Mouse (Mus musculus) heart, embryonic 16.5 days (tissue): ENCODE measurements around the gene Fry. TPM values are rescaled to one million over a fixed set of nuclear protein-coding genes. Genes with fewer than 3 reads are reported as not detected.

Experiments
- ATAC-seq: fragments of 200-750 bp; cut with Nextera tagmentation; replicated peaks from 2 replicates; pipeline ENCODE4 v1.8.0; 2017; ENCODE audit warnings: moderate number of reproducible peaks; ENCODE audit not compliant: insufficient read depth, low FRiP score; ENCODE audit errors: extremely low read depth
- H3K27ac ChIP-seq: fragments of 300-500 bp; sonication (generic); 2 replicates; pipeline ENCODE4 v1.5.1; 2014; ENCODE audit warnings: mild to moderate bottlenecking, low read length, control low read depth, moderate library complexity
- H3K27me3 ChIP-seq: fragments of 300-500 bp; sonication (generic); 2 replicates; pipeline ENCODE4 v1.6.1; 2014; ENCODE audit warnings: low read length, mixed read lengths; ENCODE audit not compliant: control insufficient read depth, insufficient read depth
- H3K36me3 ChIP-seq: fragments of 300-500 bp; sonication (generic); 2 replicates; pipeline ENCODE4 v1.6.1; 2014; ENCODE audit not compliant: control insufficient read depth, insufficient read depth
- H3K4me1 ChIP-seq: fragments of 300-500 bp; sonication (generic); 2 replicates; pipeline ENCODE4 v1.6.1; 2014; ENCODE audit warnings: low read length, mixed read lengths; ENCODE audit not compliant: control insufficient read depth, insufficient read depth
- H3K4me2 ChIP-seq: fragments of 300-500 bp; sonication (generic); 2 replicates; pipeline ENCODE4 v1.6.1; 2014; ENCODE audit warnings: low read depth, mild to moderate bottlenecking, control low read depth, low read length
- H3K4me3 ChIP-seq: fragments of 300-500 bp; sonication (generic); 2 replicates; pipeline ENCODE4 v1.5.1; 2014; ENCODE audit warnings: mild to moderate bottlenecking, control low read depth, low read length
- H3K9ac ChIP-seq: fragments of 300-500 bp; sonication (generic); 2 replicates; pipeline ENCODE4 v1.6.1; 2014; ENCODE audit warnings: low read length, control low read depth
- H3K9me3 ChIP-seq: fragments of 300-500 bp; sonication (generic); replicated peaks from 2 replicates; pipeline ENCODE4 v1.6.1; 2016; ENCODE audit warnings: low read length; ENCODE audit not compliant: control insufficient read depth
- WGBS: fragments of 180-500 bp; shearing (Covaris S2); extraction: QIAGEN DNeasy Blood & Tissue Kit; methylation state at CpG from one replicate; pipeline ENCODE4 v1.1.7; 2014; 5-methylcytosine and 5-hydroxymethylcytosine counted together
- polyA plus RNA-seq: library from polyadenylated mRNA; unstranded; fragments of >200 nt; fragmentation: Nextera tagmentation; extraction: Ambion mirVana; gene quantifications from 2 replicates; pipeline ENCODE4 v1.2.1, GENCODE M21; 2015

Fry gene
- polyA plus RNA-seq, 1 experiment from 2014 or later = 32.6 TPM

- peak overlapping the region; percentile 76 for H3K27ac ChIP-seq
- no peaks in the 10 kb centered on the region for H3K36me3 ChIP-seq
- peak; percentile 82 for ATAC-seq
- WGBS = 4% methylated on average over 29 of the region's 29 CpGs
- peak overlapping the region; percentile 73 for H3K9ac ChIP-seq
- peak overlapping the region; percentile 60 for H3K4me3 ChIP-seq
- H3K4me1 ChIP-seq = peaks cover 37% of the 10 kb centered on the region
- no peaks in the 10 kb centered on the region for H3K27me3 ChIP-seq
- no peaks in the 10 kb centered on the region for H3K9me3 ChIP-seq
- H3K4me2 ChIP-seq = peak overlapping the region; percentile 89
Observed at GRCm38 (mm10) chr5:150259191-150260053, 141.0 kb downstream of the Fry start.

GRCm38 (mm10) chr5:150260054-150260386, 141.6 kb downstream of the Fry start:
- H3K4me1 ChIP-seq = peaks cover 37% of the 10 kb centered on the region
- 38% methylated on average over 9 of the region's 9 CpGs for WGBS
- peak overlapping the region; percentile 89 for H3K4me2 ChIP-seq
- H3K4me3 ChIP-seq = peak overlapping the region; percentile 60
- no peaks in the 10 kb centered on the region for H3K9me3 ChIP-seq
- no peaks in the 10 kb centered on the region for H3K27me3 ChIP-seq
- peak overlapping the region; percentile 76 for H3K27ac ChIP-seq
- peak overlapping the region; percentile 73 for H3K9ac ChIP-seq
- no peaks in the 10 kb centered on the region for H3K36me3 ChIP-seq
- ATAC-seq = 0 out of 2 replicates have a peak, but pooled peaks have one; percentile 1

GRCm38 (mm10) chr5:150261361-150261760, 142.9 kb downstream of the Fry start:
- no peaks in the 10 kb centered on the region for H3K27me3 ChIP-seq
- no peaks in the 10 kb centered on the region for H3K36me3 ChIP-seq
- no peaks in the 10 kb centered on the region for H3K9me3 ChIP-seq
- no peak for ATAC-seq
- H3K4me3 ChIP-seq = peak overlapping the region; percentile 11; the same call in 1 of the 2 replicates
- H3K4me2 ChIP-seq = peak overlapping the region; percentile 17
- H3K9ac ChIP-seq = no peak overlapping the region
- WGBS = 61% methylated on average over 4 of the region's 4 CpGs
- H3K27ac ChIP-seq = no peak overlapping the region
- H3K4me1 ChIP-seq = peaks cover 37% of the 10 kb centered on the region

- ATAC-seq = no peak
- Histone ChIP-seq H3K4me2 (peak overlapping the region; percentile 19; the same call in 1 of the 2 replicates), H3K36me3 (no peaks in the 10 kb centered on the region), H3K4me1 (peaks cover 33% of the 10 kb centered on the region), H3K27me3 (no peaks in the 10 kb centered on the region), H3K27ac (peak overlapping the region; percentile 2; the same call in 1 of the 2 replicates), H3K9me3 (no peaks in the 10 kb centered on the region), H3K4me3 (no peak overlapping the region), H3K9ac (no peak overlapping the region)
- WGBS = 81% methylated on average over 16 of the region's 16 CpGs
Observed at GRCm38 (mm10) chr5:150262046-150262716, 143.7 kb downstream of the Fry start.

- no peak overlapping the region for H3K4me2 ChIP-seq
- no peaks in the 10 kb centered on the region for H3K27me3 ChIP-seq
- H3K36me3 ChIP-seq = no peaks in the 10 kb centered on the region
- ATAC-seq = no peak
- peaks cover 28% of the 10 kb centered on the region for H3K4me1 ChIP-seq
- no peak overlapping the region for H3K4me3 ChIP-seq
- H3K27ac ChIP-seq = peak overlapping the region; percentile 2; the same call in 1 of the 2 replicates
- no peak overlapping the region for H3K9ac ChIP-seq
- WGBS = 55% methylated on average over 5 of the region's 5 CpGs
- no peaks in the 10 kb centered on the region for H3K9me3 ChIP-seq
Observed at GRCm38 (mm10) chr5:150262717-150263103, 144.3 kb downstream of the Fry start.

GRCm38 (mm10) chr5:150263162-150263561, 144.7 kb downstream of the Fry start:
- peaks cover under 1% of the 10 kb centered on the region; the same call in 1 of the 2 replicates for H3K36me3 ChIP-seq
- no peak for ATAC-seq
- no peaks in the 10 kb centered on the region for H3K9me3 ChIP-seq
- no peak overlapping the region for H3K9ac ChIP-seq
- H3K4me2 ChIP-seq = no peak overlapping the region
- H3K27ac ChIP-seq = no peak overlapping the region
- peaks cover 23% of the 10 kb centered on the region for H3K4me1 ChIP-seq
- no peak overlapping the region for H3K4me3 ChIP-seq
- H3K27me3 ChIP-seq = no peaks in the 10 kb centered on the region
- WGBS = 66% methylated on average over 12 of the region's 12 CpGs

- Histone ChIP-seq H3K27ac (no peak overlapping the region), H3K9ac (no peak overlapping the region), H3K36me3 (peaks cover 3% of the 10 kb centered on the region; the same call in 1 of the 2 replicates), H3K4me3 (no peak overlapping the region), H3K27me3 (no peaks in the 10 kb centered on the region), H3K4me1 (peaks cover 18% of the 10 kb centered on the region), H3K4me2 (no peak overlapping the region), H3K9me3 (0 out of 2 replicates have a peak, but pooled peaks cover 3% of the 10 kb centered on the region)
- WGBS = 66% methylated on average over 6 of the region's 6 CpGs
- no peak for ATAC-seq
Observed at GRCm38 (mm10) chr5:150263656-150264055, 145.2 kb downstream of the Fry start.

- Histone ChIP-seq H3K36me3 (peaks cover 3% of the 10 kb centered on the region; the same call in 1 of the 2 replicates), H3K4me1 (peaks cover 10% of the 10 kb centered on the region), H3K9me3 (0 out of 2 replicates have a peak, but pooled peaks cover 3% of the 10 kb centered on the region), H3K4me3 (no peak overlapping the region), H3K9ac (no peak overlapping the region), H3K27me3 (no peaks in the 10 kb centered on the region), H3K27ac (no peak overlapping the region), H3K4me2 (no peak overlapping the region)
- ATAC-seq = no peak
- WGBS = 47% methylated on average over 1 of the region's 1 CpGs
Observed at GRCm38 (mm10) chr5:150265005-150265404, 146.6 kb downstream of the Fry start.

GRCm38 (mm10) chr5:150265953-150266352, 147.5 kb downstream of the Fry start:
- Histone ChIP-seq H3K27ac (no peak overlapping the region), H3K36me3 (peaks cover 3% of the 10 kb centered on the region; the same call in 1 of the 2 replicates), H3K4me3 (no peak overlapping the region), H3K4me1 (peaks cover 10% of the 10 kb centered on the region), H3K9ac (no peak overlapping the region), H3K27me3 (no peaks in the 10 kb centered on the region), H3K9me3 (0 out of 2 replicates have a peak, but pooled peaks cover 3% of the 10 kb centered on the region), H3K4me2 (no peak overlapping the region)
- ATAC-seq = no peak
- WGBS = 69% methylated on average over 2 of the region's 2 CpGs
